Mouse (Mus musculus): ENCODE data around the gene Wdr46.

DNA sequence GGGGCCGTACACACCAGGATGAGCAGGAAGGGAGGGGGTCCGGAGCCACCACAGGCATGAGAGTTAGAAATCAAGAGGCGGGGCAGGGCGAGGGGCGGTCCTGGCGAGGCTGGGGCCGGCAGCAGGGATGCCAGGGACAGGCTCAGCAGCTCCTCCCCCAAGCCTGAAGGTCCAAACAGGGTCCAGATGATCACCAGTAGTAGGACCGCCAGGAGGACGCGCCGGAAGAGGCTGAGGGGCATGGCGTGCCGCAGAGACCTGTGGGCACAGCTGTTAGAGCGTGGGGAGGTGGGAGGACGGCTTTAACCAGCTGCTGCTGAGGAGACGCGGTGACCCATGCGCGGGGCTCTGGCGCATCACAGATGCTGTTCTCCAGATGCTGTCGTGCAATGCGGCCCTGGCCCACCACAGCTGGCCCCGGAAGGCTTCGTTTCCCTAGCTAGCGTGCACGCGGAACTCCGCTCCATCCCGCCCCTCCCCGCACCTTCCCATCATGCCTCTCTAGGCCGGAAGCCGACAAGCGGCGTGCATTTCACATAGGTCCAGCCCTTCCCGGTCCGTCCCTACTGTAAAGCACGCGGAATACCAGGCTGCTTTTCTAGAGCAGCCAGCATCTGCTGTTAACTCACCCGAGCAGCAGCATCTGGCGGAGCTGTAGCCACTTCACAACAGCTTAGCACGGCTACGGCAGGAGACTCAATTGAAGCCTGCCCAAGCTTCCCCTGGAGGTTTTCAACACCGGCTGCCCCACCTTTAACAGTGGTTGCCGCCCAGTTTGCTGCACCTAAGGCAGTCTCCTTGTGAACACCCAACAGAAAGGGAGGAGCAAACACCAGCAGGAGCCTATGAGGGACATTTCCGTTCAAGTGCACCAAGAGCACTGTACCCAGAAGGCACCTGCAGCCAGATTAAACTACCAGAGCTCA lies 10.8 kb downstream of the Wdr46 start, which contains the start of gene B3galt4:
- no peak for TF ChIP-seq CTCF (IDR thresholded peaks at IDR 0.05; ENCODE audit: extremely low read depth, insufficient read depth, insufficient read length, insufficient replicate concordance)
- TF ChIP-seq POLR2A (IDR thresholded peaks at IDR 0.05; ENCODE audit: low read depth, low read length): peak; percentile 88
